Mouse (Mus musculus): Measurements from ENCODE around the gene Lemd2.

- TF ChIP-seq POLR2A (IDR thresholded peaks at IDR 0.05; ENCODE audit: control insufficient read depth, extremely low read depth, insufficient read depth, low read length, poor library complexity) (no peak), CTCF (IDR thresholded peaks at IDR 0.05; ENCODE audit: borderline replicate concordance, control insufficient read depth, extremely low read depth, insufficient read depth, low read length, poor library complexity) (no peak)
Observed at GRCm38 (mm10) chr17:27146323-27146923, 57.8 kb downstream of the Lemd2 start.

Data from thymus, adult 2 months (tissue).